Mouse (Mus musculus) left cerebral cortex, postnatal 36 days (tissue): ENCODE measurements at regions not wholly inside any gene's neighbourhood (a gene's known extent, or its start where the extent isn't known, plus 50 kb on each side); places are given as distances from the start of the nearest gene placed in this dataset.
A peak's percentile ranks its signal among the peaks of the same experiment; 100 is the strongest.

Source experiments
- DNase-seq, 2 experiments: peaks; one replicate each; pipeline ENCODE4 v3.0.0; 2021 to 2022; ENCODE audit warnings: low spot score in 2 of 2, mixed read lengths in 1 of 2
- intact Hi-C: fragments of 180-260 bp; cut with DNase I; formaldehyde crosslinking; loops from one replicate; pipeline ENCODE4 v1.15.1; 2025

DNA sequence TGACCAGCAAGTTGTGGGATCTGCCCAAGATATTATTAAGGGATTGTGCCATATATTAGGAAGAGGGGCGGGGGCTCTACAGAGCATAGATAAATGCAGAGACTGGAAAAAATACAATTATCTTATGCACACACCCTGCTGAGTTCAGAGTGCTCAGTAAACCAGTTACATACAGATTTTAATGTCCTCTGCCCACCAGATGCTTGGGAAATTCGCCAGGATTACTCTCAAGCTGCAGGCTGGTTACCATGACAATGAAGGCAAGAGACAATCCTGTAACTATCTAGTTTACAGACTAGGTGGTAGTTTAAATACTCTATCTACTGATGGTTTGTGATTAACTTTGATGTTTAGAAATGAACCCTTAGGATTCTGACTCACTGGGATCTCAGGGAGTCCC is 220.2 kb downstream of the Emp1 start:
- intact Hi-C loops, result no loop called here
- DNase-seq, result peak in 1 of 2 experiments; percentile 14

DNA sequence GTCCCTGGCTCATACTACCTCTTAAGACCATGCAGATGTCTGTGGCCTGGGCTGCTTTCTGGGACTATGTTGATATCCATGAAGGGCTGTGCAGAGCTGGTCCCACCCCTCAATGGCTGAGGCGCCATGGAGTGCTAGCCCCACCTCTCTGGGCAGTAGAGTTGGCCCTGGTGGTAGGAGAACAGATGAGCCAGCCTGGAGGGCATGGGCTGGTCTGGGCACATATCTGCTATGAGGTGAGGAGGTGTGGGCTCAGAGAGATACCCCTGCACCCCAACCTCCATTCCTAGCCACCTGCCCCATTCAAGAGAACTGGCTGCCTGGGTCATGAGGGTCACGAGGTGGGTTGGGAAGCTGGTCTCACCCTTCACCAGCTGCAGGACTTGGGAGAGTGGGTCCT is 222.4 kb downstream of the Emp1 start:
- intact Hi-C loops, result no loop called here
- DNase-seq, result no peak

DNA sequence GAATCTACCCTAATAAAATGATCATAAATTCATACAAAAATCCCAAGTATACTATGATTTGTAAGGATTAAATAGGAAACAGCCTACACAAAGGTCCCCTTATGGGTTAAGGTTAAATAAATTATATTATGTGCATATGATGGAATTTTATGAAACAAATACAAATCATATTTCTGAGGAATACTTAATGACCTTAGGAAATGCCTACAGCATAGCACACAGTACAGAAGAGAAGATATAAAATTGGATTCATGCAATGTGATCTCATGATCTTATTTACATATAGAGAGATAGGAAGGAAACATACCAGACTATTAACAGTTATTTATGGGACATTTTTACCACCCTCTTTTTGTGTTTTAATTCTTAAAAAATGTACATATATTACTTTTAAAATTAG is 227.7 kb downstream of the Emp1 start:
- intact Hi-C loops, result no loop called here
- no peak for DNase-seq

DNA sequence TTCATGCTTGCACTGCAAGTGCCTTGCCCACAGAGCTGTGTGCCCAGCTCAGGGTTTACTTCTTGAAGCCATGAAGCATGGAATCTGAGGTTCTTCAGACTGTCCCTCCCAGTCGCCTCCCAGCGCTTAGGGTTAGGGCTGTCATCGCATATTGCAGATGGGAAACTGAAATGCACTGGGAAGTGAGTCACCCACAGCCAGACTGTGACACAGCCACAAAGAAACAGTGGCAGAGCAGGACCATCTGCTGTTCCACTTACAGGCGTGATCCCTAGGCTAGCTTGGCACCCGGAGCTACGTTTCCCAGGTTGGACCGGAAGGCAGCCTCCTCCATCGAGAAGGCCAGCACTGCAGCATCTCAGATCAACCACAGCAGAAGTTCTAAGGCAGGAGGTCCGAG is 228.7 kb downstream of the Emp1 start:
- peak; percentile 22 to 31 for DNase-seq
- intact Hi-C loops, result no loop called here

DNA sequence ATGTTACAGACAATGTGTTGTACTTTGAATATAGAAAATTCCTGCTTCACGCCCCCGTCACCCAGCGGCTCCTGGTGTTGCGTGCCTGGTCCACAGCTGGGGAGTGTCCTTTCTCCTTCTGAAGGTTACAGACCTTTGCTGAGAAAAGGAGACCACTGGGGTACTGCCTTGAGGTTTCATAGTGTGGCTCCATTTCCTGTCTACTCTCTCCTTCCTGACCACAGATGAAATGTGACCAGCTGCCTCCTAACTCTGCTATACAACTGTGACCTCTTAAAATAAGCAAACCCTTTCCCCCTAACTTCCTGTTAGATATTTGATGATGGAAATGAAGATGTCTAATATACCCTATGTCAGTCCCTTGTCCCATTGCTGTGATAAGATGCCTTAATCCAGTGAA is 234.0 kb downstream of the Emp1 start:
- intact Hi-C loops, result no loop called here
- no peak for DNase-seq

DNA sequence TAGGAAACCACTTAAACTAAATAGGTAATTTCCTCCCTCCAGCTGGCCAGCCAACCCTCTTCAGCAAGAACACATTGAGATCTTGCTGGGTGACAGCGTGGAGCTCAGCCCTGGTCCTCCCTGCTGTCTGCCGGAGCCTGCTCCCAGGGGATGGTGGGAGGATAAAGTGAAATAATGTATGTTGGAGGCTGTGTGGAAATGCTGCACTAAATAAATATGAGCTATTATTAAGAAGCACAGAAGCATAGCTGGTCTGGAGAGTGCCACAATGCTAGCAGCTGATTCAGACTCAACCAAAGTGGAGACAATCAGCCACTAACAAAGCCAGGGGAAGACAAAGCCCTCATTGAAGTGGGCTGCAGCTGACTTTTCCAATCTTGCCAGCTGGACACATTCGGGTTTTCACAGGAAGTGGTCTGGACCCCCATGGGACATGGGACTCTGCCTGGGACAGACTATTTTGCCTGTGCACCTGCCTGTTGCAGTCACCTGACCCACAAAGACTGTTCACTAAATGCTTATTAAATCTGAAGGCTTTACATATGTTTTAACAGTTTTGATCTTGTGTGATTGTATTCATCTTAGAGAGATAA is 248.3 kb downstream of the Emp1 start:
- no peak for DNase-seq
- intact Hi-C loops, result no loop called here

DNA sequence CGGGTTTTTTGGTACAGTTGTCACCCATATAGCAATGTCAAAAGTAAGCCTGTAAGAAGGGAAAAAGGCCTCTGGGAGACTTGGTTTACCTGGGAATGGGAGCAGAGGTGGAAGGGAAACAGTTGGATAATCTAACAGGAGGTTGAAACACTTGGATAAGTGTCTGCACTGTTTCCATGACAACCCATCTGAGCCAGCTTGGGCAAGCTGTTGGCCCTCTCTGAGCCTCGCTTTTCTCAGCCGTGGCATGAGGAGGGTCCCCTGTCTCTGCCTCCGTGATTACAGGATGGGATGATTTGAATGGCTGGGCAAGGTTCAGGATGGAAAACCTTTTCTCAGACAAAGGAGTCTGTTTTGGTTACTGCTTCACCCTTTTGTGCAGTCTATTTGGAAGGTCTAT is 265.6 kb downstream of the Emp1 start:
- DNase-seq, result no peak
- intact Hi-C loops, result loop anchor here (5.0 kb wide), 1 partner anchor 51 kb away; no protein-coding TSS in a partner anchor

DNA sequence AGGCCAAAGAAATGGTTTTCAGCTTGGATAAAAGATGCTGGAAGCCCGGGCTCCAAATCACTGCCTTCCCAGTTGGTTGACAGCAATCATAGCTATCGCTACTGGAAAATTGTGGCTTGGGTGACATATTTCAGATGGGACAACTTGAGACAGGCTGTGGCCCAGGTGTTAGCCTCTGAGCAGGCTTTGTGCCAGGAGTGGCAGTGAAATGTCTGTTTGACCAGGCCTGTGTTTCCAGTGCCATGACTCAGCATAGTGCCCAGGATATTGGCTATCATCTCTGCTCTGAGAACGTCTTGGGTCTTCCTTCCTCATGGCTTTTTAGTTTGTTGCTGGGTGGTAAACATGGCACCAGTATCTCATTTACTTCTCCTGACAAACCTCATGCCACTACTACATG is 266.9 kb downstream of the Emp1 start:
- intact Hi-C loops, result loop anchor here (5.0 kb wide), 1 partner anchor 52 kb away; no protein-coding TSS in a partner anchor
- DNase-seq, result no peak

DNA sequence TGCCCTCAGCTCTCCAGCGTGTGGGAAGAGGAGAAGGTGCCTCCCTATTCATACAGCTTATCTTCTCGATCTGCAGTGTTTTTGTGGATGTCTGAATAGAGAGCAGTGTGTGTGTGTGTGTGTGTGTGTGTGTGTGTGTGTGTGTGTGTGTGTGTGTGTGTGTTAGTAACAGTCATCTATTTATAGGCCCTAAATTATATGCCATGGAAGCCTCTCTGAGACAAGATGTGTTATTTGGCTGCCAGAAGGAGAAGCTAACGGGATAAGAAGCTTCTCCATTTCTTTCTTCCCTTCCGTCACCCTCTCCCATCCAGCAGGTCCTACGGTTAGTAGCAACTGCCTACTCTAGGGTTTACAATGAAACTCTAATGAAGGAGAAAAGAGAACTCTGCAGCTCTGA is 270.3 kb downstream of the Emp1 start:
- no peak for DNase-seq
- intact Hi-C loops, result loop anchor here (10.0 kb wide), 1 partner anchor 542 kb away; the partner anchor contains the start of gene Grin2b

DNA sequence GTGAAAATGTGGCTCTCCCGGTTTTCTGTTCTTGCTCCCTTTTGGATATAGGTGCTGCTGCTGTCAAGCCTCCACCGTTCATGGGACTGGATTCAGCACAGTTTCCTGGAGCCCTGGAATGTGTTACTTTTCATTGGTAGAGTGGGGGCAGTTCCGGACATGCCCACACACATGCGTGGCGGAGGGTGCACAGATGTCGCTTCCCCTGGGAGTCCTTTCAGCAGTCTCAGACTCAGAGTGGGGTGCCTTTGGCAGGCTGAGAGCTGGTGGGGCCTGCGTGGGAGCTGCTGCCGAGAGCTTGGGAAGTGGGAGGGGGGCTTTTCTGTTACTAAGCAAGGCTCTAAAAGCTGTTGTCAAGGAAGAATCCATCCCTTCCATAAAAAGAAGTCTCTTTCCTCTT is 274.3 kb downstream of the Emp1 start:
- intact Hi-C loops, result loop anchor here (2.0 to 10.0 kb wide), 5 partner anchors 110 to 538 kb away; partner anchors contain the start of gene Grin2b

DNA sequence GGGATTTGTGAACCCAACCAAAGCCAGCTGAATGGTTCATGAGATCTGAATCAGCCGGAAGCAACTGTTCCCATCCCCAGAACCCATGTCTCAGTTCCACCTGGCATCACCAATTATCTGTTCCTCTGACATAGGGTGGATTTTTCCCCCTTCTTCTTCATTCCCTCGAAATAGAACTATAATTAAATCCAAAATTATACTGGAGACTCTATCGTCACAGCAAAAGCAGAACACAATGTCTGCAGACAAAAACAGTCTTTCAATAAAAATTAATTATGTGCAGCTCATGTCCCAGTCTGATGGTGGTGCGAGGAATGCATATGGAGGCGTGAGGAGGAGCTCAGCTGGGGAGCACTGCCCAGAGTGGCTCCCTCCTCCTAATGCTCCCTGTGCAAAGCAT is 280.4 kb downstream of the Emp1 start:
- intact Hi-C loops, result no loop called here

More for the DNA sequence above, 274.3 kb downstream of the Emp1 start:
- peak; percentile 87 to 90 for DNase-seq

DNA sequence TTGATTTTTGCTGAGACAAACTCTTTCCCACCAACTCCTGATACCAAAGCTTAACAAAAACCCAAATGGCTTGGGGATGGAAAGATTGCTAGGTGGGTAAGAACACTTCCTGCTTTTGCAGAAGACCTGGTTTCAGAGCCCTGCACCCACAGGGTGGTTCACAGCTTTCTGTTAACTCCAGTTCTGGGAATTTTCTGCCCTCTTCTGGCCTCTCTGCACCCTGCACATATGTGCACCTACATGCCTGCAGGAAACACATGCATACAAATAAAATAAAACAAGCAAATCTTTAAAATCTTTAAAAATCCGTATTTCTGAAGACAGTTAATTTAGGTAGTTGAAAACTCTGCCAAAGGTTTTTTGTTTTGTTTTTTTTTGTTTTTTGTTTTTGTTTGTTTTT is 283.8 kb downstream of the Emp1 start:
- DNase-seq, result no peak
- intact Hi-C loops, result no loop called here

More for the DNA sequence above, 280.4 kb downstream of the Emp1 start:
- DNase-seq, result peak in 1 of 2 experiments; percentile 24

DNA sequence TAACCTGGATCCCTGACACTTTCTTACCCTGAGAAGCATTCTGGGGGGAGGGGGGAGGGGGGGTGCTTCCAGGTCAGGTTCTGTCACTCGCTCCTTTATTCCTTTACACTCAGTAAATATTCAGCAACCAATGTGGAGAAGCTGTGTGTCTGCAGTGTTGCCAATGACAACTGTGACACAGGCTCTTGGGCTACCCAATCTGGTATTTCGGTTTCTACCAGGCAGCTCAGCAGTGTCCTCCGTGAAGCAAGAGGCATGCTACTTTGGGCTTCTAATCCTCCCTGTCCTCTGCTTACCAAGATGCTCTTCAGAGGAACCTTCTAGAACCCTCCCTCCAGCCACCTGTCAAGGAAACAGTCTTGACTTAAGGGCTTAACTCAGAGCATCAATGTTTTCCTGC is 290.7 kb downstream of the Emp1 start:
- DNase-seq, result no peak

DNA sequence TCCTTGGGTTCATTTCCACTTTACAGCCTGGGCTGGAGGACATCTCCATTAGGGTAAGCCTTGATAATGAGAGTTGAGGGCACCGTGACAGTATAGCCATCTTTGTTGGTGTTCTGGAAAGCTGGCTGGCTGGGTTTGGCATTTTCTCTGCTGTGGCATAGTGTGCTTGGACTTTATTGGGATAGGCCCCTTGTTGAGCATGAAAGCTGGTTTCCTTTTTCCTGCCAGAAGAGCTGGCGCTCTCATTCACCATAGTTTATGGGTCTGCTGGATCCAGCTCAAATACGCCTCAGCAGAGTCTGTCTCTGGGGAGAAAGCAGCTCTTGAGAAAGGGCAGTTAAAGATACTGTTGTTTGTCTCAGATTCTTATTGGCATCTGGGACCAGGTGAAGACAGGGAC is 300.0 kb downstream of the Emp1 start:
- intact Hi-C loops, result no loop called here
- peak; percentile 56 to 72 for DNase-seq

More for the DNA sequence above, 290.7 kb downstream of the Emp1 start:
- intact Hi-C loops, result no loop called here

DNA sequence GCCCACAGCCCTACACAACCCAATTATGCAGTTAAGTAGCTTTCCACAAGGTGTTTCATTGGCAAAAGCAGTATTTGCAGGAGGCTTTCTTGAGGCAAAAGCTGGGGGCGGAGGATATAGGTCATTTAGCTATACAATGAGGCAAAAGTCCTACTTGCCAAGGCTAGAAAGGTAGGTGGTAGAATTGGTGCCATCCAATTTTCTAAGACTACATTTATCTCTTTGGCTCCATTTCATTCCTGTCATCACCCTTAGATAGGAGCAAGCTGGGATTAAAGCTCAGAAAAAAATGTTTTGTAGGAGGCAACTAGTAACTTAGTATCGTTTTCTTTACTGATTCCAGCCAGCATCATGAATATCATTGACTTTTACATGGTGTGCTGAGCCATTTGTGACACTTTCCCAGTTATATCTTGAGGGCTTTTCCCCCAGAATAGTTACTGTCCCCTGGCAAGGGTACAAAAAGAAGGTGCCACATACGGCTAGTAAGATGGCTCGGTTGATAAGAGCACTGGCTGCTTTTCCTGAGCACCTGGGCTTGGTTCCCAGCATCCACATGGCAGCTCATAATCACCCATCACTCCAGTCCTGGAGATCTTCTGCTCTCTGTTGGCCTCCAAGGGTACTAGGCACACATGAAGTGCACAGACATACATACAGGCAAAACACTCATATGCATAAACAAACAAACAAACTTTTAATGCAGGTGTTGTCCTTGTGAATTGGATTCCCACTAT is 300.6 kb downstream of the Emp1 start:
- intact Hi-C loops, result no loop called here
- no peak for DNase-seq
